Mouse (Mus musculus): ENCODE measurements at regions not wholly inside any gene's neighbourhood (a gene's known extent, or its start where the extent isn't known, plus 50 kb on each side); places are given as distances from the start of the nearest gene placed in this dataset.
"Not testable (repeated sequence)": the region's sequence is repeated elsewhere in the genome, so short reads cannot be mapped to it uniquely, and the experiment has no call there.

GRCm38 (mm10) chr8:126778673-126779072 is 167.0 kb downstream of the Tomm20 start:
- no peak for DNase-seq (ENCODE audit: low spot score in 2 of 2)

GRCm38 (mm10) chr8:126778131-126778530 is 167.5 kb downstream of the Tomm20 start:
- no peak for DNase-seq (ENCODE audit: low spot score in 2 of 2)

GRCm38 (mm10) chr8:126776605-126777469 is 168.8 kb downstream of the Tomm20 start:
- no peak for DNase-seq (ENCODE audit: low spot score in 2 of 2)

GRCm38 (mm10) chr8:126775334-126775733 is 170.3 kb downstream of the Tomm20 start:
- no peak for DNase-seq (ENCODE audit: low spot score in 2 of 2)

GRCm38 (mm10) chr8:126774816-126775215 is 170.8 kb downstream of the Tomm20 start:
- no peak for DNase-seq (ENCODE audit: low spot score in 2 of 2)

- DNase-seq (ENCODE audit: low spot score in 2 of 2): no peak
Measured at GRCm38 (mm10) chr8:126772748-126773147, 172.9 kb downstream of the Tomm20 start.

GRCm38 (mm10) chr8:126772194-126772593 is 173.4 kb downstream of the Tomm20 start:
- no peak for DNase-seq (ENCODE audit: low spot score in 2 of 2)

- not testable (repeated sequence) for DNase-seq (ENCODE audit: low spot score in 2 of 2)
Measured at GRCm38 (mm10) chr8:126770374-126770773, 175.3 kb downstream of the Tomm20 start.

- DNase-seq (ENCODE audit: low spot score in 2 of 2): no peak
Measured at GRCm38 (mm10) chr8:126768142-126768541, 174.4 kb upstream of the Irf2bp2 start.

GRCm38 (mm10) chr8:126767341-126767740 is 173.6 kb upstream of the Irf2bp2 start:
- no peak for DNase-seq (ENCODE audit: low spot score in 2 of 2)

GRCm38 (mm10) chr8:126765693-126766238 is 172.0 kb upstream of the Irf2bp2 start:
- no peak for DNase-seq (ENCODE audit: low spot score in 2 of 2)

- peak in 1 of 2 experiments; percentile 41 for DNase-seq (ENCODE audit: low spot score in 2 of 2)
Measured at GRCm38 (mm10) chr8:126763600-126763999, 169.8 kb upstream of the Irf2bp2 start.

- no peak for DNase-seq (ENCODE audit: low spot score in 2 of 2)
Measured at GRCm38 (mm10) chr8:126759711-126760110, 165.9 kb upstream of the Irf2bp2 start.

GRCm38 (mm10) chr8:126758951-126759350 is 165.2 kb upstream of the Irf2bp2 start:
- DNase-seq (ENCODE audit: low spot score in 2 of 2): no peak

GRCm38 (mm10) chr8:126757951-126758757 is 164.4 kb upstream of the Irf2bp2 start:
- DNase-seq (ENCODE audit: low spot score in 2 of 2): peak in 1 of 2 experiments; percentile 25

GRCm38 (mm10) chr8:126756300-126757097 is 162.7 kb upstream of the Irf2bp2 start:
- DNase-seq (ENCODE audit: low spot score in 2 of 2): no peak

GRCm38 (mm10) chr8:126755669-126756068 is 161.9 kb upstream of the Irf2bp2 start:
- DNase-seq (ENCODE audit: low spot score in 2 of 2): no peak

- DNase-seq (ENCODE audit: low spot score in 2 of 2): no peak
Measured at GRCm38 (mm10) chr8:126754361-126754809, 160.6 kb upstream of the Irf2bp2 start.

GRCm38 (mm10) chr8:126753059-126753855 is 159.5 kb upstream of the Irf2bp2 start:
- no peak for DNase-seq (ENCODE audit: low spot score in 2 of 2)
